Mouse (Mus musculus) erythroid progenitor cell, adult 5-6 weeks (primary cell): Measurements from ENCODE around the gene Lhx9. TPM values are rescaled to one million over a fixed set of nuclear protein-coding genes. Genes with fewer than 3 reads are reported as not detected.

Source experiments
- ATAC-seq: replicated peaks from 2 replicates; pipeline ENCODE4 v1.8.0; 2016; ENCODE audit warnings: moderate number of reproducible peaks, mild to moderate bottlenecking, moderate TSS enrichment, inconsistent platforms; ENCODE audit not compliant: poor library complexity, low FRiP score, severe bottlenecking
- total RNA-seq, 2 experiments: library from RNA; stranded (forward) in 1 of 2; stranded (reverse) in 1 of 2; fragments of 150-400 nt in 1 of 2; fragments of 186-747, 209-891 nt in 1 of 2; gene quantifications; 2 replicates each; pipeline versions ENCODE4 v1.2.3 to v1.2.4; 2015 to 2017; ENCODE audit warnings: low replicate concordance in 2 of 2

The Lhx9 gene
- total RNA-seq (2015; ENCODE audit: low replicate concordance) (not detected in 2 replicates), total RNA-seq (2017; ENCODE audit: low replicate concordance) (not detected in 2 replicates)

- 0 out of 2 replicates have a peak, but pooled peaks have one; percentile 25 for ATAC-seq
Measured at GRCm38 (mm10) chr1:138848511-138849109, at the start of gene Lhx9. Gene Lhx9 (minus strand): TSS chr1:138848577.

- ATAC-seq, result no peak
Measured at GRCm38 (mm10) chr1:138896088-138896487, 47.7 kb upstream of the Lhx9 start.

GRCm38 (mm10) chr1:138877470-138878254 is 29.3 kb upstream of the Lhx9 start:
- no peak for ATAC-seq

- ATAC-seq, result no peak
Measured at GRCm38 (mm10) chr1:138876371-138877045, 28.1 kb upstream of the Lhx9 start.

GRCm38 (mm10) chr1:138856101-138856950 is 7.9 kb upstream of the Lhx9 start, which contains the start of gene 2310009B15Rik:
Gene 2310009B15Rik (minus strand): TSS chr1:138856852.
- ATAC-seq, result peak; percentile 96

- no peak for ATAC-seq
Measured at GRCm38 (mm10) chr1:138850823-138851222, 2.4 kb upstream of the Lhx9 start.

GRCm38 (mm10) chr1:138850161-138850539 is 1.8 kb upstream of the Lhx9 start:
- no peak for ATAC-seq

GRCm38 (mm10) chr1:138849531-138850160 is 1.3 kb upstream of the Lhx9 start:
- no peak for ATAC-seq

GRCm38 (mm10) chr1:138848026-138848425 is 351 bp downstream of the Lhx9 start:
- ATAC-seq, result no peak

- ATAC-seq, result no peak
Measured at GRCm38 (mm10) chr1:138847146-138847545, 1.2 kb downstream of the Lhx9 start.

GRCm38 (mm10) chr1:138846581-138846980 is 1.8 kb downstream of the Lhx9 start:
- ATAC-seq, result no peak

- ATAC-seq, result no peak
Measured at GRCm38 (mm10) chr1:138846131-138846530, 2.2 kb downstream of the Lhx9 start.

- ATAC-seq, result no peak
Measured at GRCm38 (mm10) chr1:138845481-138845880, 2.9 kb downstream of the Lhx9 start.

- no peak for ATAC-seq
Measured at GRCm38 (mm10) chr1:138844166-138844565, 4.2 kb downstream of the Lhx9 start.

- no peak for ATAC-seq
Measured at GRCm38 (mm10) chr1:138843361-138844091, 4.9 kb downstream of the Lhx9 start.

- ATAC-seq, result no peak
Measured at GRCm38 (mm10) chr1:138842756-138843155, 5.6 kb downstream of the Lhx9 start.

GRCm38 (mm10) chr1:138842315-138842714 is 6.1 kb downstream of the Lhx9 start:
- no peak for ATAC-seq

GRCm38 (mm10) chr1:138841306-138842095 is 6.9 kb downstream of the Lhx9 start:
- no peak for ATAC-seq
